Mouse (Mus musculus): ENCODE results near the gene Acsbg2.

DNA sequence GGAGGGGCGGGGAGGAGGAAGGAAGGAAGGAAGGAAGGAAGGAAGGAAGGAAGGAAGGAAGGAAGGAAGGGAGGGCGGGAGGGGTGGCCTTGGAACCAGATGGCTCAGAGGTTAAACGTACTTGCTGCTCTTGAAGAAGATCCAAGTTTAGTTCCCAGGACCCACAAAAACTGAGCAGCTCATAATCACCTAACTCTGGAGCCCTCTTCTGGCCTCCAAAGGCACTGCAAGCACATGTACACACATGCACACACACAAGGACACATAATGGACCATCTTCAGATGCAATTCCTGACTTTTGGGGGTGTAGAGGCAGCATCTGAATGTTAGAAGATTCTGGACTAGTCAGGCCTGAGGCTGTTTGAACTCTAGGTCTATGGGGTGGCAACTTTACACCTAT lies 13.8 kb upstream of the Acsbg2 start:
- TF ChIP-seq CTCF (IDR thresholded peaks at IDR 0.05; ENCODE audit: low read depth) (peak; percentile 49), EP300 (optimal IDR thresholded peaks at IDR 0.05) (no peak)

Measured in stomach, postnatal 0 days (tissue).